Mouse (Mus musculus): ENCODE measurements around the gene Zfp990. TPM values are rescaled to one million over a fixed set of nuclear protein-coding genes. Genes with fewer than 3 reads are reported as not detected.
"Not testable (repeated sequence)": the region's sequence is repeated elsewhere in the genome, so short reads cannot be mapped to it uniquely, and the experiment has no call there.

Zfp990 gene
- polyA plus RNA-seq, 1 experiment = not detected

- DNase-seq (ENCODE audit: low read depth, low spot score) = not testable (repeated sequence)
Observed at GRCm38 (mm10) chr4:145585078-145585477, 74.5 kb downstream of the Zfp990 start, which contains the start of gene Gm13212. Gene Gm13212, plus strand, starts transcription at chr4:145585166.

DNA sequence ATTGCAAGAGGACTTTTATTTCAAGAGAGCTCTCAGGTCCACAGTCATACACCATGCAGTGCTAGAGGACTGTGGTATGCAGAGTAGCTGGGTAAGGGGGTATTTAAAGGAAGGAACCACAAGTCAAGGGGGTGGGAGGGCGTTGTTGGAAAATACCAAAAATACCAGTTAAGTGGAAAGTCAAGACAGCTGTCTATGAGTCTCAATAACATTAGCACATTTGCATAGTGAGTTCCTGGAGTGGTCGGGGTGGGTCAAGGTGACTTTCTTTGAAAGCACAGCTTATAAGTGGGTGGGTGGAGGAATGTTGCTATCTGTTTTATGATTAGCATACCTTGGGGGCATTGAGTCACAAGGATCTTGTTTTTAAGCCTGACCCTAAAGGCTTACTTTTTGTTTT lies 75.5 kb downstream of the Zfp990 start:
- 78% methylated on average over 2 of the region's 2 CpGs for WGBS

More at GRCm38 (mm10) chr4:145585078-145585477, 74.5 kb downstream of the Zfp990 start, which contains the start of gene Gm13212:
- 24% methylated on average over 11 of the region's 11 CpGs for WGBS

More for the DNA sequence above, 75.5 kb downstream of the Zfp990 start:
- not testable (repeated sequence) for DNase-seq (ENCODE audit: low read depth, low spot score)

Other genes starting within 250 kb of the Zfp990 start
- gene Tnfrsf8, start 195.6 kb upstream of the Zfp990 start, polyA plus RNA-seq (2012; rRNA removed) = 0.52 and 0.64 TPM in 2 replicates
- gene Gm13212, start 74.4 kb downstream of the Zfp990 start, polyA plus RNA-seq (2012; rRNA removed) = 0.16 TPM in 2 replicates
- not detected in 2 replicates for gene Zfp980, start 159.9 kb downstream of the Zfp990 start, polyA plus RNA-seq (2012; rRNA removed)

Data from large intestine, adult 2 months (tissue).